Mouse (Mus musculus): ENCODE data around the gene Fkbp6. TPM values are rescaled to one million over a fixed set of nuclear protein-coding genes. Genes with fewer than 3 reads are reported as not detected.
"Not testable (repeated sequence)": the region's sequence is repeated elsewhere in the genome, so short reads cannot be mapped to it uniquely, and the experiment has no call there.

Fkbp6 gene
- polyA plus RNA-seq, 1 experiment from 2014 or later = not detected

- DNase-seq = no peak
- Histone ChIP-seq H3K4me3 (ENCODE audit: low read depth, low read length) (no peak overlapping the region), H3K36me3 (ENCODE audit: insufficient read depth) (peaks cover 100% of the 10 kb centered on the region), H3K9me3 (ENCODE audit: low read depth, low read length) (no peaks in the 10 kb centered on the region), H3K27me3 (ENCODE audit: insufficient read depth, low read length) (no peaks in the 10 kb centered on the region), H3K27ac (ENCODE audit: low read depth) (no peak overlapping the region), H3K4me2 (no peak overlapping the region), H3K4me1 (ENCODE audit: insufficient read depth) (no peaks in the 10 kb centered on the region), H3K9ac (no peak overlapping the region)
- TF ChIP-seq CTCF (IDR thresholded peaks at IDR 0.05; ENCODE audit: low read depth) = no peak
- ATAC-seq (ENCODE audit: insufficient read depth) = no peak
- 92% methylated on average over 4 of the region's 4 CpGs for WGBS
Observed at GRCm38 (mm10) chr5:135380681-135381080, 30.8 kb upstream of the Fkbp6 start.

- Histone ChIP-seq H3K4me1 (ENCODE audit: insufficient read depth) (no peaks in the 10 kb centered on the region), H3K27ac (ENCODE audit: low read depth) (no peak overlapping the region), H3K9me3 (ENCODE audit: low read depth, low read length) (no peaks in the 10 kb centered on the region), H3K36me3 (ENCODE audit: insufficient read depth) (peaks cover 99% of the 10 kb centered on the region), H3K4me3 (ENCODE audit: low read depth, low read length) (no peak overlapping the region), H3K9ac (no peak overlapping the region), H3K27me3 (ENCODE audit: insufficient read depth, low read length) (no peaks in the 10 kb centered on the region), H3K4me2 (no peak overlapping the region)
- DNase-seq = no peak
- TF ChIP-seq CTCF (IDR thresholded peaks at IDR 0.05; ENCODE audit: low read depth) = no peak
- ATAC-seq (ENCODE audit: insufficient read depth) = no peak
- WGBS = 53% methylated on average over 2 of the region's 2 CpGs
Observed at GRCm38 (mm10) chr5:135376341-135376740, 26.5 kb upstream of the Fkbp6 start.

- Histone ChIP-seq H3K27me3 (ENCODE audit: insufficient read depth, low read length) (no peaks in the 10 kb centered on the region), H3K36me3 (ENCODE audit: insufficient read depth) (peaks cover 88% of the 10 kb centered on the region), H3K4me3 (ENCODE audit: low read depth, low read length) (no peak overlapping the region), H3K9me3 (ENCODE audit: low read depth, low read length) (no peaks in the 10 kb centered on the region), H3K9ac (no peak overlapping the region), H3K27ac (ENCODE audit: low read depth) (no peak overlapping the region), H3K4me2 (no peak overlapping the region), H3K4me1 (ENCODE audit: insufficient read depth) (0 out of 2 replicates have a peak, but pooled peaks cover 5% of the 10 kb centered on the region)
- no peak for TF ChIP-seq CTCF (IDR thresholded peaks at IDR 0.05; ENCODE audit: low read depth)
- WGBS = 65% methylated on average over 8 of the region's 8 CpGs
- DNase-seq (peak; percentile 57), ATAC-seq (ENCODE audit: insufficient read depth) (no peak)
Observed at GRCm38 (mm10) chr5:135375167-135375566, 25.3 kb upstream of the Fkbp6 start.

- peaks cover 72% of the 10 kb centered on the region for H3K36me3 ChIP-seq (ENCODE audit: insufficient read depth)
- H3K4me3 ChIP-seq (ENCODE audit: low read depth, low read length) = no peak overlapping the region
- no peak overlapping the region for H3K27ac ChIP-seq (ENCODE audit: low read depth)
- H3K9me3 ChIP-seq (ENCODE audit: low read depth, low read length) = no peaks in the 10 kb centered on the region
- H3K27me3 ChIP-seq (ENCODE audit: insufficient read depth, low read length) = no peaks in the 10 kb centered on the region
- H3K9ac ChIP-seq = no peak overlapping the region
- no peak for DNase-seq
- TF ChIP-seq CTCF (IDR thresholded peaks at IDR 0.05; ENCODE audit: low read depth) = no peak
- H3K4me1 ChIP-seq (ENCODE audit: insufficient read depth) = 0 out of 2 replicates have a peak, but pooled peaks cover 5% of the 10 kb centered on the region
- 95% methylated on average over 5 of the region's 5 CpGs for WGBS
- no peak overlapping the region for H3K4me2 ChIP-seq
- no peak for ATAC-seq (ENCODE audit: insufficient read depth)
Observed at GRCm38 (mm10) chr5:135373601-135374000, 23.8 kb upstream of the Fkbp6 start.

- ATAC-seq (ENCODE audit: insufficient read depth) (no peak), DNase-seq (no peak)
- no peaks in the 10 kb centered on the region for H3K9me3 ChIP-seq (ENCODE audit: low read depth, low read length)
- H3K4me3 ChIP-seq (ENCODE audit: low read depth, low read length) = no peak overlapping the region
- peak overlapping the region; percentile 83; the same call in 1 of the 2 replicates for H3K9ac ChIP-seq
- WGBS = 91% methylated on average over 13 of the region's 13 CpGs
- no peak overlapping the region for H3K4me2 ChIP-seq
- TF ChIP-seq CTCF (IDR thresholded peaks at IDR 0.05; ENCODE audit: low read depth) = no peak
- peaks cover 48% of the 10 kb centered on the region for H3K36me3 ChIP-seq (ENCODE audit: insufficient read depth)
- H3K27ac ChIP-seq (ENCODE audit: low read depth) = no peak overlapping the region
- no peaks in the 10 kb centered on the region for H3K27me3 ChIP-seq (ENCODE audit: insufficient read depth, low read length)
- 0 out of 2 replicates have a peak, but pooled peaks cover 5% of the 10 kb centered on the region for H3K4me1 ChIP-seq (ENCODE audit: insufficient read depth)
Observed at GRCm38 (mm10) chr5:135371195-135371594, 21.4 kb upstream of the Fkbp6 start.

- Histone ChIP-seq H3K4me3 (ENCODE audit: low read depth, low read length) (peak within 1 kb of the TSS; percentile 92), H3K4me2 (peak within 1 kb of the TSS; percentile 86), H3K27me3 (ENCODE audit: insufficient read depth, low read length) (no peaks in the 10 kb centered on the region), H3K9ac (peak within 1 kb of the TSS; percentile 83), H3K4me1 (ENCODE audit: insufficient read depth) (0 out of 2 replicates have a peak, but pooled peaks cover 5% of the 10 kb centered on the region), H3K27ac (ENCODE audit: low read depth) (peak within 1 kb of the TSS; percentile 63), H3K9me3 (ENCODE audit: low read depth, low read length) (no peaks in the 10 kb centered on the region), H3K36me3 (ENCODE audit: insufficient read depth) (peaks cover 36% of the 10 kb centered on the region)
- TF ChIP-seq CTCF (IDR thresholded peaks at IDR 0.05; ENCODE audit: low read depth) = no peak
- WGBS = under 1% methylated on average over 64 of the region's 64 CpGs
- peak; percentile 77 for ATAC-seq (ENCODE audit: insufficient read depth)
- peak; percentile 100 for DNase-seq
Observed at GRCm38 (mm10) chr5:135369787-135370654, 20.2 kb upstream of the Fkbp6 start, which contains the start of gene Nsun5. Gene Nsun5 (plus strand): TSS chr5:135369953.

- H3K27ac ChIP-seq (ENCODE audit: low read depth) = peak overlapping the region; percentile 63; the same call in 1 of the 2 replicates
- 53% methylated on average over 9 of the region's 9 CpGs for WGBS
- ATAC-seq (ENCODE audit: insufficient read depth) = not testable (repeated sequence)
Observed at GRCm38 (mm10) chr5:135369196-135369595, 19.4 kb upstream of the Fkbp6 start.

More at GRCm38 (mm10) chr5:135369196-135369595, 19.4 kb upstream of the Fkbp6 start:
- peaks cover 28% of the 10 kb centered on the region for H3K36me3 ChIP-seq (ENCODE audit: insufficient read depth)
- not testable (repeated sequence) for H3K27me3 ChIP-seq (ENCODE audit: insufficient read depth, low read length); H3K4me1 ChIP-seq (ENCODE audit: insufficient read depth); H3K9me3 ChIP-seq (ENCODE audit: low read depth, low read length)
- peak overlapping the region; percentile 83 for H3K9ac ChIP-seq
- H3K4me2 ChIP-seq = peak overlapping the region; percentile 86
- DNase-seq = peak; percentile 9
- H3K4me3 ChIP-seq (ENCODE audit: low read depth, low read length) = peak overlapping the region; percentile 92

Measured in lung, embryonic 14.5 days (tissue).